Mouse (Mus musculus): ENCODE results near the gene Chaf1a.

GRCm38 (mm10) chr17:56108334-56109044 lies 68.2 kb downstream of the Chaf1a start:
- no peak for TF ChIP-seq POLR2A (IDR thresholded peaks at IDR 0.05; ENCODE audit: insufficient read depth, low read depth, low read length)
- TF ChIP-seq CTCF (IDR thresholded peaks at IDR 0.05; ENCODE audit: insufficient read depth, low read depth, low read length): no peak

Data from olfactory bulb, adult 2 months (tissue).